Mouse (Mus musculus) stomach, postnatal 0 days (tissue): Measurements from ENCODE around the gene Nrp2. TPM values are rescaled to one million over a fixed set of nuclear protein-coding genes. Genes with fewer than 3 reads are reported as not detected.

ENCODE experiments used
- ATAC-seq: fragments of 200-750 bp; cut with Nextera tagmentation; 2 replicates; pipeline ENCODE4 v1.8.0; 2017; ENCODE audit not compliant: low FRiP score, low TSS enrichment
- DNase-seq: peaks from one replicate; pipeline ENCODE4 v3.0.0-alpha.2; 2016; ENCODE audit warnings: low spot score
- H3K27ac ChIP-seq: fragments of 300-500 bp; sonication (generic); replicated peaks from 2 replicates; pipeline ENCODE4 v1.5.1; 2014; ENCODE audit warnings: mild to moderate bottlenecking, control low read depth
- H3K27me3 ChIP-seq: fragments of 300-500 bp; sonication (generic); 2 replicates; pipeline ENCODE4 v1.6.1; 2014; ENCODE audit warnings: low read length; ENCODE audit not compliant: control insufficient read depth, insufficient read depth
- H3K36me3 ChIP-seq: fragments of 300-500 bp; sonication (generic); 2 replicates; pipeline ENCODE4 v1.6.1; 2014; ENCODE audit warnings: low read length, mixed read lengths; ENCODE audit not compliant: control insufficient read depth, insufficient read depth
- H3K4me1 ChIP-seq: fragments of 300-500 bp; sonication (generic); replicated peaks from 2 replicates; pipeline ENCODE4 v1.6.1; 2014; ENCODE audit warnings: antibody characterized with exemption; ENCODE audit not compliant: control insufficient read depth, insufficient read depth
- H3K4me2 ChIP-seq: fragments of 300-500 bp; sonication (generic); replicated peaks from 2 replicates; pipeline ENCODE4 v1.6.1; 2014; ENCODE audit warnings: low read depth, mild to moderate bottlenecking, control low read depth, moderate library complexity
- H3K4me3 ChIP-seq: fragments of 300-500 bp; sonication (generic); 2 replicates; pipeline ENCODE4 v1.5.1; 2014; ENCODE audit warnings: low read depth, low read length, control low read depth
- H3K9ac ChIP-seq: fragments of 300-500 bp; sonication (generic); 2 replicates; pipeline ENCODE4 v1.6.1; 2014; ENCODE audit warnings: mild to moderate bottlenecking, low read length, control low read depth, mixed read lengths
- H3K9me3 ChIP-seq: fragments of 300-500 bp; sonication (generic); 2 replicates; pipeline ENCODE4 v1.6.1; 2016; ENCODE audit warnings: low read length; ENCODE audit not compliant: control insufficient read depth
- CTCF ChIP-seq: IDR thresholded peaks from 2 replicates; pipeline ENCODE4 v1.5.1; 2016; ENCODE audit warnings: antibody characterized with exemption, low read depth, mild to moderate bottlenecking, moderate library complexity
- EP300 ChIP-seq: optimal IDR thresholded peaks from 2 replicates; pipeline ENCODE3; 2016; ENCODE audit warnings: antibody characterized with exemption
- WGBS: fragments of 180-500 bp; shearing (Covaris S2); extraction: QIAGEN DNeasy Blood & Tissue Kit; methylation state at CpG from one replicate; pipeline ENCODE4 v1.1.7; 2014; 5-methylcytosine and 5-hydroxymethylcytosine counted together
- polyA plus RNA-seq: library from polyadenylated mRNA; unstranded; fragments of >200 nt; fragmentation: Nextera tagmentation; extraction: Ambion mirVana; gene quantifications from 2 replicates; pipeline ENCODE4 v1.2.1, GENCODE M21; 2015

Nrp2 gene
- polyA plus RNA-seq, 1 experiment from 2014 or later: 10.2 TPM

DNA sequence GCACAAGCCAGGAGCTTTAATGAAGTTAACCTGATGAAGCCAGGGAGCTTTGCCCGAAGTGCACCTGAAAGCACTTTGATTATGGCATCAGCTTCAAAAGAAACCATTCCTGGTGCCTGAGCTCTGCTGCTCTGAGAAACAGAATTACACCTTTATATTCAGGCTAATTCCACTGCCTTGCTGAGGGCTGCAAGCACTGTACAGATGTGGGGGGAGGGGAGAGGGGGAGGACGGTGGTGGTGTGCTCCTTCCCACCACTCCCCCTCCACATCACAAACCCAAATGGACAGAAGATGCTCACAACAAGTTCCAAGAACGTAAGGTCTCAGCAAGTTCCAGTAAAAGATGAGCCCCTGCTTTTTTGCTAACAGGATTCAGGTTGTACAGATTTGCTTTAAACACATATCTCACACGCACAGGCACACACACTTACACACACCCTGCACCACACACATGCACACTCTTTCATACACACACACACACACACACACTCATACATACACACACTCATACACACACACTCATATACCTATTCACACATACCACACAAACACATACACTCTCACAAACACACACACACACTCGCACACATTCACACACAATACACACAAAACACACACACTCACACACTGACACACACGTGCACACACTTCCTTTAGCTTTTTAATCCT is 6.6 kb upstream of the Nrp2 start:
- no peak overlapping the region for H3K27ac ChIP-seq
- WGBS: 51% methylated on average over 6 of the region's 6 CpGs
- no peaks in the 10 kb centered on the region for H3K4me1 ChIP-seq

DNA sequence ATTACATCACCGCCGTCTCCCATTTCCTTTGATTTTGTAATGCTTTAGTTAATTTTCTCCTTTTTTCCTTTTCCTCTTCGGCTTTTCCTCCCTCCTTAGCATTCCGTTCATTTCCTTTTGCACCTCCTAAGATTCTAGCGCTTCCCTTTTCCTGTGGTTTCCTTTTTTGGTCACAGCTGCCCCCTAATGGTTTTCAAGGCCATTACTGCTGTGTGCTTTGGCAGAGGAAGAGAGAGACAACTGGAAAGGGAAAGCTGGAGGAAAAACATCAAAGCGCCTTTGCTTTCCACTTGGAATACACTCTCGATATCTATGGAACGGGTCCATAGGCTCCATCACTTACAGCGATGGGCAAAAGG is 6.1 kb upstream of the Nrp2 start:
- no peak overlapping the region for H3K4me3 ChIP-seq
- no peak overlapping the region; the same call in 1 of the 2 replicates for H3K4me2 ChIP-seq
- no peaks in the 10 kb centered on the region for H3K4me1 ChIP-seq
- no peaks in the 10 kb centered on the region for H3K9me3 ChIP-seq
- peak; percentile 36 for DNase-seq
- no peak overlapping the region for H3K27ac ChIP-seq
- no peak for TF ChIP-seq EP300
- peak; percentile 93 for TF ChIP-seq CTCF
- H3K9ac ChIP-seq: no peak overlapping the region
- H3K36me3 ChIP-seq: no peaks in the 10 kb centered on the region
- H3K27me3 ChIP-seq: no peaks in the 10 kb centered on the region
- no peak for ATAC-seq
- 10% methylated on average over 9 of the region's 9 CpGs for WGBS

More for the DNA sequence above, 6.6 kb upstream of the Nrp2 start:
- DNase-seq: no peak
- no peak for TF ChIP-seq EP300
- TF ChIP-seq CTCF: no peak
- Histone ChIP-seq H3K4me2 (no peak overlapping the region; the same call in 1 of the 2 replicates), H3K36me3 (no peaks in the 10 kb centered on the region), H3K9me3 (no peaks in the 10 kb centered on the region), H3K9ac (no peak overlapping the region), H3K4me3 (no peak overlapping the region), H3K27me3 (no peaks in the 10 kb centered on the region)
- ATAC-seq: no peak

DNA sequence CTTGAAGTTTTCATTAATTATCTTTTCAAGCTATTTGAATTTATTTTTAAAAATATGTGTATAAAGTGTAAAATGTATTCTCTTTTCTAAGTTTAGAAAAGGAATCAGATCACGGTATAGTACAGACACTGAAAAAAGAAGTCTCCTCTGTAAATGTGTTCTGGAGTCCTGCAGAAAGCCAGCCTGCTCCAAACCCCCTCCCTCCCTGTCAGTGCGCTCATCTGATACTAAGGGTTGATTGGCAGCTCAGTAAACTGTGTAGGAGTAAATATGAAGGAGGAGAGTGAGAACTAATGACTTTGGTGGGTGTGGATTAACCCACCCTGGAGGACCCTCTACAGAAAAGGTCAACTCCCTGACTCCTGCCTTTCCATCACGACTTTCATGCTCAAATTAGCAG is 5.7 kb upstream of the Nrp2 start:
- Histone ChIP-seq H3K27ac (no peak overlapping the region), H3K36me3 (no peaks in the 10 kb centered on the region), H3K4me1 (no peaks in the 10 kb centered on the region), H3K4me3 (no peak overlapping the region), H3K9ac (no peak overlapping the region), H3K4me2 (no peak overlapping the region), H3K9me3 (no peaks in the 10 kb centered on the region), H3K27me3 (no peaks in the 10 kb centered on the region)
- WGBS: 31% methylated on average over 3 of the region's 3 CpGs
- DNase-seq (no peak), ATAC-seq (no peak)
- no peak for TF ChIP-seq CTCF
- no peak for TF ChIP-seq EP300

- Histone ChIP-seq H3K27ac (no peak overlapping the region), H3K27me3 (no peaks in the 10 kb centered on the region), H3K4me1 (no peaks in the 10 kb centered on the region), H3K4me2 (no peak overlapping the region), H3K36me3 (no peaks in the 10 kb centered on the region), H3K9ac (no peak overlapping the region), H3K9me3 (no peaks in the 10 kb centered on the region), H3K4me3 (no peak overlapping the region)
- 88% methylated on average over 4 of the region's 4 CpGs for WGBS
- no peak for DNase-seq
- no peak for ATAC-seq
- TF ChIP-seq EP300 (no peak), CTCF (no peak)
Measured at GRCm38 (mm10) chr1:62699801-62700200, 3.3 kb upstream of the Nrp2 start.

DNA sequence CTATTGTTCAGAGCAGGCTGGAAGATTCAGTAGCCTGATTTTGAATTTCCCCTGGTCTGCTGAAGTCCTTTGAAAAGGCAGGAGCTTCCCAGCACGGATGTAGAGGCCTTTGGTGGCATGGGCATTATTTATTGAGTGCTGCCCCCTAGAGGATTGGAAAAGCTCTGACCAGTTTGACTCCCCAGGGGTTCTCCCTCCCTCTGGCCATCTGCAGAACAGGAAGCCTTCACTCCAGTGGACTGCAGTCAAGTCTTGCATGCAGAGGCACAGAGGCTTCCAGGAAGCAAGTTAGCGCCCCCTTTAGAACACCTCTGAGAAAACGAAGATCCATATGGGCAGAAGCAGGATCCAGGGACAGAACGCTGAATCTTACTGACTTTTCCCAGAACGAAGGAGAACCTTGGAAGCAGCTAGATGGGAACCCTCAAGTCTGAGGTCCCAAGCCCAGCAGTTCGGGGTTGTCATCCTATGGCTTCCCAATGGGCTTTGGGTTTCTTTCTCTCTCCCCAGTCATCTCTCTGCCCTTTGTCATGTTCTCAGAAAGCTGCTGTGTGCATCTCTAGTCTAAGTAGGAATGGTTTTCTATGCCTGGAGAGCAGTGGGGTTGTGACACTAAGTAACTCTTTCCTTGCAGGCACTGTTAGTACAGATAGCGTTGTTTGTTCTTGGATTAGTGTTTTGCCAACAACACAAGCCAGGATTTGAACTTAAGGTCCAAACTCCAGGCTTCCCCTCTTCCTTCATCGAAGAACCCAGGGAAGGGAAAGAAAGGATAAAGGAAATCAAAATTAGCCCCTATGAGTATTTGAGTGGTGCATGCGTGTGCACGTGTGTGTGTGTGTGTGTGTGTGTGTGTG is 1.8 kb upstream of the Nrp2 start:
- H3K27ac ChIP-seq: no peak overlapping the region
- no peaks in the 10 kb centered on the region for H3K4me1 ChIP-seq
- H3K36me3 ChIP-seq: no peaks in the 10 kb centered on the region
- DNase-seq (peak; percentile 74), ATAC-seq (peak; percentile 72)
- WGBS: 39% methylated on average over 10 of the region's 10 CpGs
- TF ChIP-seq EP300 (no peak), CTCF (peak; percentile 85)
- H3K4me3 ChIP-seq: no peak overlapping the region
- no peak overlapping the region for H3K4me2 ChIP-seq
- H3K27me3 ChIP-seq: no peaks in the 10 kb centered on the region
- H3K9ac ChIP-seq: no peak overlapping the region
- no peaks in the 10 kb centered on the region for H3K9me3 ChIP-seq

- Histone ChIP-seq H3K27me3 (no peaks in the 10 kb centered on the region), H3K4me3 (peak overlapping the region; percentile 72), H3K27ac (peak overlapping the region; percentile 88), H3K4me2 (peak overlapping the region; percentile 98), H3K9me3 (no peaks in the 10 kb centered on the region), H3K4me1 (no peaks in the 10 kb centered on the region), H3K36me3 (no peaks in the 10 kb centered on the region), H3K9ac (peak overlapping the region; percentile 75)
- ATAC-seq (no peak), DNase-seq (peak; percentile 35)
- 3% methylated on average over 24 of the region's 25 CpGs for WGBS
- TF ChIP-seq CTCF (no peak), EP300 (no peak)
Measured at GRCm38 (mm10) chr1:62702743-62703142, 342 bp upstream of the Nrp2 start.
